Mouse (Mus musculus) cerebellum, adult 9-10 months (tissue): Measurements from ENCODE around the gene Vmn2r98.
"Not testable (repeated sequence)": the region's sequence is repeated elsewhere in the genome, so short reads cannot be mapped to it uniquely, and the experiment has no call there.

Experiments
- DNase-seq: peaks from one replicate; pipeline ENCODE4 v3.0.0; 2022

The Vmn2r98 gene

GRCm38 (mm10) chr17:19053160-19053559 is at the start of gene Vmn2r98:
Gene Vmn2r98, plus strand, starts transcription at chr17:19053460.
- not testable (repeated sequence) for DNase-seq

- DNase-seq, result not testable (repeated sequence)
These were observed 21.8 kb upstream of the Vmn2r98 start for GRCm38 (mm10) chr17:19031441-19031840.

GRCm38 (mm10) chr17:19031962-19032361 is 21.3 kb upstream of the Vmn2r98 start:
- no peak for DNase-seq

GRCm38 (mm10) chr17:19032721-19033120 is 20.5 kb upstream of the Vmn2r98 start:
- DNase-seq, result no peak
